Mouse (Mus musculus) heart, adult 2 months (tissue): Measurements from ENCODE around the gene Gpr107.

Experiments
- CTCF ChIP-seq: fragments of 200-600 bp; IDR thresholded peaks from 2 replicates; pipeline ENCODE4 v1.8.1; 2022; ENCODE audit warnings: antibody characterized with exemption, mild to moderate bottlenecking, moderate library complexity
- EP300 ChIP-seq: fragments of 200-500 bp; IDR thresholded peaks from 2 replicates; pipeline ENCODE4 v1.6.1; 2011; ENCODE audit warnings: low read depth, low read length, control low read depth; ENCODE audit not compliant: insufficient read depth
- POLR2A ChIP-seq: fragments of 200-500 bp; IDR thresholded peaks from 2 replicates; pipeline ENCODE4 v1.6.1; 2011; ENCODE audit warnings: mild to moderate bottlenecking, low read depth, low read length, control low read depth; ENCODE audit not compliant: insufficient read depth

GRCm38 (mm10) chr2:31139991-31140771 is 11.9 kb upstream of the Gpr107 start:
- no peak for TF ChIP-seq CTCF
- TF ChIP-seq EP300 = no peak
- no peak for TF ChIP-seq POLR2A
